Mouse (Mus musculus): Measurements from ENCODE around the gene Hist2h4.

GRCm38 (mm10) chr3:96262979-96263550, at the start of gene Hist2h4:
- TF ChIP-seq POLR2A (IDR thresholded peaks at IDR 0.05; ENCODE audit: control insufficient read depth, low read depth, low read length) (peak; percentile 74; the same call in 1 of the 2 replicates), CTCF (IDR thresholded peaks at IDR 0.05; ENCODE audit: control insufficient read depth, insufficient read depth, insufficient replicate concordance, low read depth, low read length) (no peak)
